Mouse (Mus musculus): ENCODE measurements at regions not wholly inside any gene's neighbourhood (a gene's known extent, or its start where the extent isn't known, plus 50 kb on each side); places are given as distances from the start of the nearest gene placed in this dataset.
"Not testable (repeated sequence)": the region's sequence is repeated elsewhere in the genome, so short reads cannot be mapped to it uniquely, and the experiment has no call there.

DNA sequence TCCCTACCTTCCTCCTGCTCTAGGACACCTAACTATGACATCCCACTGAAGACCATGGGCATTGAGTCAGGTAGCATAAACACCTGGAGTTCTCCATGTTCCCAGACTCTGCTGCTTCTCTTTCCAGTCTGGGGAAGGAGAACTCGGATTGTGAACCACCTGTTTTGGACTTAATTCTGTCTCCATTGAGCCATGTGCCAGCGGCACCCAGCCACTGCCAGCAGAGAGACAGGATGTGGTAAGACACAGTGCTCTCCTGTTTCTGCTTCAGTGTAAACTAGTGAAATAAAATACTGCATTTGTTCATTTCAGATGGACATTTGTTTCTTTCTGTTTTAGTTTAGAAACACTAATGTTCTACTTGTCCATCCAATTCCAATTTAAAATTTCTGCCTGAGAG is 168.1 kb upstream of the Arhgap18 start:
- DNase-seq = no peak

DNA sequence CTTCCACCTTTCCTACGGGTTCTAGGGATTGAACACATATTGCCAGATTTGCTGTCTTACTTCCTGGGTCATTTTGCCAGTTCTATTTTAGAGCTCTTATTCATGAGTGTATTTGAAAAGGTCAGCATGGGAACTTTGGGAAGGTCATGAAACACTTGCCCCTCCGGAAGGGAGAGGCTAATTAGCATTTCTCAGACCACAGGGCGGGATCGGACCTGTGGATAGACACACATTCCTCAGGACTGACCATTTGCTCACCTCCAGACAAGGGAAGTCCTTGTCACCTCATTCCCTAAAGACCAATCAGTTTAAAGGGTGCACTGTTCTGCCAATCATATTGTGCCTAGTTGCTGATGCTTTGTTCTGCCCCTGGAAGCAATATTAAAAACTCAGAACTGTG is 146.1 kb upstream of the Arhgap18 start:
- not testable (repeated sequence) for DNase-seq

DNA sequence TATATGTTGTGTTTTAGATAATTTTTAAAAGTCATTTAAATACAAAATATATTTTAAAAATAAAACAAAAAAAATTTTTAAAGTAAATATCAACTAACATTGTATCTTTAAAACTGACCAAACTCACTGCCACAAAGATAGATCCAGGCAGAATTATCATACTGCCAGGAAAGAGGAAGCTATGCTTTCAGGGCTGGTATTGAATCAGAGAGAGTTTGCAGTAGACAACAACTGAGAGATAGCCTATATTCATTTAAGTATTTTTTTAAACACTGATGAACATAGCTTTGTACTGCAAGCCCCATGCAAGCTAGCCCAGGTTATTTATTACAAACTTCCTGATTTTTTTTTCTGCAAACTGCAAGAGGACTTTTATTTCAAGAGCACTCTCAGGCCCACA is 142.0 kb upstream of the Arhgap18 start:
- no peak for DNase-seq

DNA sequence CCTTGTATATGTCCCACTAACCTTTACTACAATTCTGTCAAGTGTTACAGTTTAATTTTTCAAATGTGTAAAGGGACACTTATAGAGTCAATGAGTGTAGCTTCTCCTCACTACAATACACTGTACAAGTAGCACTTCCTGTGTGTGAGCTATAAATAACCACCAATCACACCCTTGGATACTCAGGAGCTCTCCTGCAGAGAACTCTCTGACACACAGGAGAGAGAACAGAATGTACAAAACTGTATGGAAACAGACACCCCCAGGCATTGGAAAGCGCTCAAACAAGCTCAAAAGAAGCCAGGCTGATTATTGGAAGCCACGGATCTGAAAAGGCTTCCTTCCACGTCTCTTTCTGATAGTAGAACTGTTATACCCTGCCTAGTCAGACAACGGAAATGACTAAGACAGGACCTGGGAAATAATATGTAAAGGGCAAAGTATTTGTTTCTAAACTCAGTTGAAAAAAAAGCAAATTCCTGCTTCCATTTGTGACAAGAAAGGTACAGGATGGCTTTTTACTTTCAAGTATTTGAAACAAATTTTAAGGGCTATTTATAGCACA is 122.9 kb upstream of the Arhgap18 start:
- no peak for DNase-seq

DNA sequence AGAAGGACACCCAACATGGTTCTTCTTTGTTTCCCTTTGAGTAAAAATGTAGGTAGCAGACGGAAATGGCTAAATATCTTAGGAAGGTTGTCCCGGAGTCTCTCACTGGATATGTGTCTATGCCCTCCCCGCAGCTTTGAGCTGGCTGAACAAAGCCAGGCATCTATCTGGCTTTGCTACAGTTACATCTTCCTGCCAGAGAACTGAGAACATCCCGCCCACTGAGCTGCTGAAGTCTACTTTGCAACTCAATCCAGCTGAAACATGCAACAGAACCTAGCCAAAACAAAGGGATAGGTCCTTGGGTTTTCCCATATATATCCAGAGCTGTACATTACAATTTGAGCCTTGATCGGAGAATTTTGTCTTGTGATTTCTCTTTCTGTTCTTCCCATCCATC is 121.0 kb upstream of the Arhgap18 start:
- no peak for DNase-seq

DNA sequence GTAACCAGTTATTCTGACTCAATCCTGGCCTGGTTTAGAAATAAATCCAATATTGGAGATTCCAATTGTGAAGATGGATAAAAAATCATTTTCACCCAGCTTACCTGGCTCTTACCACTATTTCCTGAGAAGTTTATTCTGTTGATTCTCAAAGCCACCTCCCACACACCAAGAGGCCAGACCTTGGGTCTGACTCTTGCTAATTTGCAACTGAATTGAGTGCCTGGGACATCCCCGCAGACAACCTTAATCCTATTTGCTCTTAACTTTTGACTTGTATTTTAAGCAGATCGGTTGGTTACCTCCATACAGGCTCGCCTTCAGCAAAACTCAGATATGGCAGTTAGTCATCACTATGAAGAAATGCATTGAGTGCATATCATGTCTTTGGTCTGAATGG is 115.8 kb upstream of the Arhgap18 start:
- no peak for DNase-seq

DNA sequence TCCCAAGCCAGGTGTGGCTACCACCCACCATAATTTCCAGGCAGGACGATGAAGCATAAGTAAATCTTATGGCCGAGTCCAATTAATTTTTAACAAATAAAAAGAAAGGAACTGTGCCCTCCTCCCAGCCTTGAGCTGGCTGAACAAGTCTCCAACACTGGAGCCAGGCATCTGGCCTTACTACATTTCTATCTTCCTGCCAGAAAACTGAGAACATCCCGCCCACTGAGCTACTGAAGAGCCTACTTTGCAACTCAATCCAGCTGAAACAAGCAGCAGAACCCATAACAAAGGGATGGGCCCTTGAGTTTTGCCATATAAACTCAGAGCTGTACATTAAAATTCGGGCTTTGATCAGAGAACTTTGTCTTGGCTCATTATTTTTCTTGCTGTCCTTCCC is 115.2 kb upstream of the Arhgap18 start:
- no peak for DNase-seq

DNA sequence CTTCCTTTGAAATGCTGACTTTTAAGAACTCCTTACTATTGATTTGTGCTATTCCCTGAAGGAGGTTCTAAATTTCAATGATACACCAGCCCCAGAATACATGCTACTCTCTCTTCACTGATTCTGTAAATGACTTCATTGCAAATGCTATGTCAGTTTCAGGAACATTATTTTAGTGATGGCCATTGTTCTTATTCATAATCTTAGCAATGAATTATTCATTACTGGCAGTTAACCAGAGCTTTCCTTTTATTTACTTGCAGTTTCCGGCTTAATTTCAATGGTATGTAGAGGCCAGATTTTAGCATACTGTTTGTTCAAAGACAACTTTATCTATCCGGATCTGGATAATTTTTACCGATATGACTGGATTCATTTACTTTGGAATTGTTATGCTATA is 114.1 kb upstream of the Arhgap18 start:
- no peak for DNase-seq

DNA sequence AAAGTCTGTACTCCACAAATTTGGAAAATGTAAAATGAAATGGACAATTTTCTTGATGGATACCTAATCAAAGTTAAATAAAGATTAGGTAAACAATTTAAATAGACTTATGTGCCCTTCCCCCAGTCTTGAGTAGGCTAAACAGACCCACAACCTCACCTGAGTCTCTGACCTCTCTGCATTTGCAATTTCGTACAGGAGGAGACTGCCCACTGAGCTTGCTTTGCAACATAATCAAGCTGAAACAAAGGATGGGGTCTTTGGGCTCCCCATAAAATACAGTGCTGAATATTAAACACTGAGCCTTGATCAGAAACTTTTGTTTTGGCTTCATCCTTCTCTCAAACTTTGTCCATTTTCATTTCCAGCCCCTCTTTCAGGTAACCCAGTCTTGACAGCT is 100.1 kb upstream of the Arhgap18 start:
- DNase-seq = no peak

DNA sequence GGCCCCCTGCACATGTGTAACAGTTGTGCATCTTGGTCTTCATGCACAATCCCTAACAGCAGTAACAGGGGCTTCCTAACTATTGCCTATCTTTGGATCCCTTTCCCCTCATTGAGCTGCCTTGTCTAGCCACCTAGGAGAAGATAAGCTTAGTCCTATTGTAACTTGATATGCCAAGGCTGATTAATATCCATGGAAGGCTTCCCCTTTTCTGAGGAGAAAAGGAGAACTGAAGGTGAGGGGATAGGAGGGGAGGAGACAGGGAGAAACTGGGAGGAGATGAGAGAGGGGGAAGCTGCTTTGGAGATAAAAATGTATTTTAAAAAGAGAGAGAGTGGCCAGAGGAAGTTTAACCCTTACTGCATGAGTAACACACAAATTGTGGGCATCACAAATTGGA is 89.0 kb upstream of the Arhgap18 start:
- DNase-seq = no peak

DNA sequence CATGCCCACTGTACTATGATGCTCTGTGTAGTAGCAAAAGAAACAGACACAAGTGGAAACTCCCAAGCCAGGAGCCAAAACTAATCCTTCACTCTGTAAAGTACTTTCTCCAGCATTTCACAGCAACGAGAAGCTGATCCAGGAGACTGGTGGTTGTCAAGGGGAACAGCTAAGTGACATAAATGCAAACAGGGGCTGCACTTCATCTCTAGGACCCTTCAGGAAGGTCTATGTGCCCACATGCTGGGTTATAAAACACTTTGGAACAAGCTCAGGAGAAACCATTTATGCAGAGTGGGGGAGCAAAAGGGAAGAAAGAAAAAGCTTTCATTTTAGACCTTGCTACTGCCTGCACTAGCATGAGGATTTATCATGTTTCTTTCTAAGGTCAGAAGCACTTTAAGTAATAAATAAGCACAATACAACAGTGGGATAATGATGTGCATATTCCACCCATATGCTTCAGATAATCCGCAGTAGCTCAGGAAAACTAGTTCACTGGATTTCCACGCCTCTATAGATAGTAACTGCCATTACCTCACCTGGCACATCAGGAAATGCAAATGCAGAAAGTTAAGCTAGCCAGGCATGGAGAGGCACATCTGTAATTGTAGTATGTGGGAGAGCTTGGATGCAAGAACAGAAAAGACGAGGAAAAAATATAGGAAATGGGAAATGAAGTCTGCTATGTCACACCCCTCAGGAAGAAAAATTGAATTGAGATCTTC is 73.6 kb upstream of the Arhgap18 start:
- DNase-seq = peak; percentile 6

DNA sequence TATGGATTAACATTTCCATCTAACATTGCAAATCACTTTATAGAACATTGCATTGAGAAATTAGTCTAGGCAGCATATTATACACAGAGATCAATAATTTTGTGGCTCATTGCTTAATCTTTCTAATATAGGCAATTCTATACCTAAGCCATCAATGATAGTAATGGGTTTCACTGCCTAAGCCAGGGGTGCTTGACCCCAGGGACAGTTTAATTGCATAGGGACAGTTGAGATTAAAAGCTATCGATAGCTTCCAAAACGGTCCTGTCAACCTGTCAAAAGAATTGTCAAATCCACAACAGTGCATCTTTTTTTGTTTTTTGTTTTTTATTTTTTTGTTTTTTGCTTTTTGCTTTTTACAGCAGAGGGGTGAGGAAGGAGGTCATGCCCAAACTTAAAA is 58.5 kb upstream of the Arhgap18 start:
- DNase-seq = no peak

DNA sequence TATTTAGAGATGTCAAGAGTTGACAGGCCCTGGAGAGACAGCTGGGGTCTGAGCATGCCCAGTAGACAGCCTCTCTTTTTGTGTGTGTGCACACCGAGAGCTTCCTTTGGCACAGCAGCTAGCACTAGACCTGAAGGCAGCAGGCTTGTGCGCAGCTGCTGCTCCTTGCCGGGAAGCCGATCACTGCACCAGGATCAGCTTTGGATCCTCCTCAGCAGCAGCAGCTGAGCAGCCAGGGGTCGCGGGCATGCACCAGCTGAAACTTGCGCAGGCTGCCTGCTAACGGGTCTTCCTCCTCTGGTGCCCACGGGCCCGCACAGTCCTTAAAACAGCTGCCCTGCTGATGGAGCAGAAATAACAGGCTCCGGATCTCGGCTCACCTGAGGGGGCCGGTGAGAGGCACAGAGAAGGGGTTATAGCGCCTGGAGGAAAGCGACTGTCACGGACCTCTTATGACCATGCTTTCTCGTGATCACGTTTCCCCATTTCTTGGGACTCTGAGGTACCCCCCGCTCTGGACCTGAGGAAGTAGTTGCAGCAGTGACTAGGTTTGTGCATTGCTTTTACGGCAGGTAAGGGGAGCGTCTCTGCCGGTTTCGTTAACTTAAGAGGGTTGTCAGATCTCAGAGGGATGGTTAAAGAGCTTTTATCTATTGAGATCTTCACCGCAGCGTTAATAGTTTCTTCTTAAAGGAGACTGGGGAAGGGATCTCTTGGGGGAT is 57.8 kb upstream of the Arhgap18 start:
- DNase-seq = peak; percentile 2
